Mouse (Mus musculus) heart, postnatal 4 days (tissue): Measurements from ENCODE around the gene Ccdc194. TPM values are rescaled to one million over a fixed set of nuclear protein-coding genes. Genes with fewer than 3 reads are reported as not detected.
A peak's percentile ranks its signal among the peaks of the same experiment; 100 is the strongest.

Source experiments
- DNase-seq: peaks from one replicate; pipeline ENCODE4 v3.0.0; 2021
- total RNA-seq, 2 experiments: library from RNA; stranded (reverse); gene quantifications; 2 replicates each; pipeline ENCODE4 v1.2.3; 2021

Ccdc194 gene
- total RNA-seq, 2 experiments from 2014 or later: 0.14 to 0.29 TPM

DNA sequence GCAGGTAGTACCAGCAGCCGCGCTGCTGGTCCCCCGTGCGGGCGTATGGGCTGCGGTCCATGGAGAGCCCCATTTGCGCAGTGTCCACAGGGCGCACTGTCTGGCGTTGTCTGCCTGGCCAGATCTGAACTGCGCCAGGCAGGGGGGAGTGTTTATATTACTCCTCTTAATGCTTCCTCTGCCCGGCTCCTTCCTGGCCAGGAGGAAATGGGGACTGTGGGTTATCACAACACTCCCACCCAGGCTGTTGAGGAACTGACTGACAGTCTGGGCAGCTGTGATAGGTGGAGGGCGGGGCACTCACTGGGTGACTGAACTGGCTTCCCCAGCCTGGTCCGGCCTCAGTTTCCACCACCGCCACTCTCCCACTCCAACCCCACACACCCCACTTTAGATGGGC, 13.9 kb downstream of the Ccdc194 start, which contains the start of gene Plvap:
Gene Plvap (minus strand): TSS at position 109 of the 400 bp plus-strand sequence.
- DNase-seq: no peak

DNA sequence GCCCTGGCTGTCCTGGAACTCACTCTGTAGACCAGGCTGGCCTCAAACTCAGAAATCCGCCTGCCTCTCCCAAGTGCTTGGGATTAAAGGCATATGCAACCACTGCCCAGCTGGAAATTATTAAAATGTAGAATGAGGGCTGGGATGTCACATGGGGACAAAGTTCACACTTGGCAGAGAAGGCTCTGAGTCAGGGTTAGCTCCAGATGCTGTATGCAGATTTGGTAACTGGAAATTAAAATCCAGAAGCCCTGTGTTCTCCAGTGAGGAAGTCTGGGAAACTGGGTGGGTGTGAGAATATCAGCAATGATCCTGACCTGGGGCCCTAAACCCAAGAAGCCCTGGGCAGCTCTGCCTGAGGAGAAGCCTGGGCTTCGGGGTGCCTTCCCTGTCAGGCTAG, 16.2 kb downstream of the Ccdc194 start:
- DNase-seq: no peak

DNA sequence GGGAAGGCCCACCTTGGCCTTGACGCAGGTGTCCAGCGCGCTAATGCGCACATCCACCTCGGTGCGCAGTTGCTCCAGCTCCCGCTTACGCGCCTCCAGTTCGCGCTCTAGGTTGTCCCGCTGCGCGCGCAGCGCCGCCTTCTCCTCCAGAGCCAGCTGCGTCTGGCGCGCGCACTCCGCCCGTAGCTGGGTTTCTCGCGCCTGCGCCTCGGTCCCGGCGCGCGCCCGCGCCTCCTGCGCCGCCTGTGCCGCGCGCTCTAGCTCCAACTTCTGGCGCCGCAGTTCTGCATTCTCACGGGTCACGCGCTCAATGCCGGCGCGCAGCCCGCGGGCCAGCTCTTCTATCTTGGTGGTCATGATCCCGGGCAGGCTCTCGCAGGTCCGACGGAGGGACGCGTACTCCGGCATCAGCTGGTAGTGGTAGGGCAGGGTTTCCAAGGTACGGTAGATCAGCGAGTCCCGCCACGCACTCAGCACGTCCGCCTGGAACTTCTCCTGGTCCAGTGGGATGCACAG, 17.9 kb downstream of the Ccdc194 start:
- peak; percentile 82 for DNase-seq

DNA sequence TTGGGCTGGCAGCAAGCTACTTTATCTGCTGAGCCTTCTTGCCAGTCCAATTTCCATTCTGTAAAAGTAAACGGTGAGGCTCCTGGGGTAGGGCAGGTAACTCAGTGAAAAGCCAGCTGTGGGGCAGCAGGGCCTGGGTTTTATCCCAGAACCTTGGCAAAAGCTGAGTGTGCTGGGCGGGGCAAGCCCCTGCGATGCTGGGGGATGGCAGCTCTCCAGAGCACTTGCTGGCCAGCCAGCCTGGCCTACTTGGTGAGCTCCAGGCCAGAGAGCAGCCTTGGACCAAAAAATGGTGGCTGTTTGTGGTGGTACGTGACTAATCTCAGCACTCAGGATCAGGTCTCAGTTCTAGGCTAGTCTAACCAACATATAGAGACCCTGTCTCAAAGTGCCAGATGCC, 19.5 kb downstream of the Ccdc194 start:
- DNase-seq: no peak

DNA sequence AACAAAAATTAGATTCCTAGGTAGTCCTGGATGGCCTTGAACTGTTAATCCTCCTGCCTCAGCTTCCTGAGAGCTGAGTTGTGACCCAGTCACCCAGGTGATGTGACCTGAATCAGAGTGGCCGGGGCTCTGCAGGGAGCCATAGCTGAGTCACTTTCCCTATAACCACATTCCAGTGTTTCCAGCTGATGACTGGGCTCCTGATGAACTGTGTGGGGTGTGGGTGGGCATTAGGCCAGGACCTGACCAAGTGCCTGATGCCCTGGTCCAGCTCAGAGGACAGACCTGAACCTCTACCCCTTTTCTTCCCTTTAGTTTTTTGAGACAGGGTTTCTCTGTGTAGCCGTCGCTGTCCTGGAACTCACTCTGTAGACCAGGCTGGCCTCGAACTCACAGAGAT, 20.2 kb downstream of the Ccdc194 start:
- no peak for DNase-seq

DNA sequence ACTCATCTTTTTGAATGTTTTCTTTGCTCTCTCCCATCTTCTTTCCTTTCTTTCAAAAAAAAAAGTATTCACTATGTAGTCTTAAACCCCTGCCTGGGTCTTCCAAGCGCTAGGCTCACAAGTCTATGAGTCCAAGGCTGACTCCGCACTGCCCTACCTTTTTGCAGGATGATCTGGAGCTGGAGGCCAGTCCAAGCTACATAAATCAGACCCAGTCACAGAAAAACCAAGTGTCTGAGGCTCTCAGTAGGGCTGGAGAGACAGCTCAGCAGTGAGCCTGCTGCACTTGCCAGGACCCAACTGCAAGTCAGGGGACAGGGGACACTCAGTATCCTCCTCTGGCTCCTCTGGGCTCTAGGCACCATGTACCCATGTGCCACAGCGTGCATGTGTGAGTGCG, 21.2 kb downstream of the Ccdc194 start:
- no peak for DNase-seq

DNA sequence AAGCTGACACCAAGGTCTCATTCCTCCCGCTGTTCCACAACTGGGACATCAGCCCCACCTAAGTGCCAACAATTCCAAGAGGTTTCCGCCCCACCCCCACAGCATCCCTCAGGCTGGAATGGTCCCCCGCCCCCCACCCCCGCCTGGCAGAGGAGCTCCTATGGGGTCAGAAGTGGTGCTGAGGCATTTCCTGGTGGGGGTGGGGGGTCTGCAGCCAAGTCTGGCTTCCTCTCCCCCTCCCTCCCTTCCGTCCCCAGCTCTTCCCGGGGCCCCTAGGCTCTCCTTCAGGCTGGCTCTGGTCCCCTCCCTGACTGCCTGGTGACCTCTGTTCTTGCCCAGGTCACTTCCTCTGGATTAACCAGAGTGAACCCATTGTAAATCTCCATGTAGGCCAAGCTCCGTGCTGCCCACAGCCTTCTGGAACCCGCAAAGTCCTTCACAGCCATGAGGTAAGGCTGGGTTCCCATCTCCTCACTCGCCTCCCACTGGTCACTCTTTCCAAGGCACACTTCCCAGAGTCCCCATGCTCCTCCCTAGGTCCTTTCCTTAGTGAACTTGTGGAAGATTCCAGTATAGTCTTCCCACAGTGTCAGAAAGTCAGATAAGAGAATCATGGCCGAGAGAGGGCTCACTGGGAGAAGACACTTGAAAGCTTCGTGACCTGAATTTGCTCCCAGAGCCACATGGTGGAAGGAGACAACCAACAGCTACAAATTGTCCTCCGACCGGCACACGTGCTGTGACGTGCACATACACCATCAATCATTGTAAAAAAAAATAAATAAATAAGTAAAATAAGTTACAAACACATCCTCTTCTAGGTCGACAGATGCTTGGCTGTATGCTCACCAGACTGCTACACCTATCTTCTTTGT, 26.5 kb downstream of the Ccdc194 start:
- no peak for DNase-seq

DNA sequence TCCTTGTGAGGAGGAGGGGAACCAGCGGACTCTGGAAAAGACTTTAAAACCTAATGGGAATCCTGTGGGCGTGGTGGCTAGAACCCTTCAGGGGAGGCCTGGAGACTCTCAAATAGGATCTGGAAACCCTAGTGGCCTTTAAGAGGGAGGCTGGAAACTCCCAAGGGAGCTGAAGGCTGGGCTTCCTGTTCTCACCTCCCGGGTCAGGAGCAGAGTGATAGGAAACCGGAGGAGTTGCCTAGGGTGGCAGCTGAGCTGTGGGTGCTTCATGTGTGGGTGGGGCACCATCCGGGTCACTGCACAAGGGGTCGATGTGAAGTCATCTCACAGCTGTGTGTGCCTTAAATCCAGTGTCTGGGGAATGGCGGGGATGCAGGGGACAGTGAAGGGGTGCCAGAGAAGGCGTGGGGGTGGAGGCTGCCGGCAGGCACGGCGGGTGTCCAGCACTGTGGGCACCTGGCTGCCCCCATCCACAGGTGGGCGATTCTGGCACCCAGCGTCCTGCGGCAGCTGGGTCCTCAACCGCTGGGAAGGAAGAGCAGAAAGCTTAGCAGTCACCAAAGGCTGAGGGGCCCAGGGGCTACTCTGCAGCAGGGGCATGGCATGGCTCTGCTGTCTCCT, 27.5 kb downstream of the Ccdc194 start:
- no peak for DNase-seq

DNA sequence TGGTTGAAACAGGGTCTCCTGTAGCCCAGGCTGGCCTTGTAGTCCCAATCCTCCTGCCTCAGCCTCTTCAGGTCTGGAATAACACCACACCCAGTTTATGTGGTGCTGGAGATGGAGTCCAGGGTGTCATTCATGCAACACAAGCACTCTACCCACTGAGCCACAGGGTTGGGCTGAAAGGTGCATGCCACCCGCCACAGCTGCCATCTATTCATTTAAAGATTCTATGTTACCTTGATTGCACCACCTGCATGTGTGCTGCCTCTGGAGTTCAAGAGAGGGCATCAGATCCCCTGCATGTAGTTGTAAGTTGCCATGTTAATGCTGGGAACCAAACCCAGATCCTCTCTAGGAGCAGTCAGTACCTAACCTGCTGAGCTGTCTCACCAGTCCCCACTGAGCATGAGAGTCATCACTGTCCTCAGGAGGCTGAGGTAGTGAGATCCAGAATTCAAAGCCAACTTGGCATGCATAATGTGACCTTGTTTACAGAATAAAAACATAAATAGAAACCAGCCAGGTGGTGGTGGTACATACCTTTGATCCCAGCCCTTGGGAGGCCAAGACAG, 28.4 kb downstream of the Ccdc194 start:
- DNase-seq: no peak

DNA sequence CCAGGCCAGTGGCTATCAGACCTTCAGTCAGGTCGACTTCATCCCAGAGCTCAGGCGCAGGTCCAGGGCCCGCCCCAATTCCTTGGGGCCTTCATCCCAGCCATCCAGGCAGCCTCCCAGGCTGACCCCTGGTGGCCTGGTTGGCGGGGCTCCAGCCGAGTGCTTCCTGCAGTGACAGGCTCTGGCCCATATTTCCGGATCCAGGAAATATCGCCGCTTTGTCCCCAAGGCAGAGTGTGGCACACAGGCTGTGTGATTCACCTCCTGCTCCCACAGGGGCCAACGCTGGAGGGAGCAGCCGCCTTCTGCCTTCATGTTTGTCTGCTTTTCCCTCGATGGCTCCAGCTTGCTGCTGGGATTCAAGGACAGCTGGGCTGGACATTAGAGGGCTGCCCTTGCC, 29.0 kb downstream of the Ccdc194 start:
- DNase-seq: peak; percentile 96

DNA sequence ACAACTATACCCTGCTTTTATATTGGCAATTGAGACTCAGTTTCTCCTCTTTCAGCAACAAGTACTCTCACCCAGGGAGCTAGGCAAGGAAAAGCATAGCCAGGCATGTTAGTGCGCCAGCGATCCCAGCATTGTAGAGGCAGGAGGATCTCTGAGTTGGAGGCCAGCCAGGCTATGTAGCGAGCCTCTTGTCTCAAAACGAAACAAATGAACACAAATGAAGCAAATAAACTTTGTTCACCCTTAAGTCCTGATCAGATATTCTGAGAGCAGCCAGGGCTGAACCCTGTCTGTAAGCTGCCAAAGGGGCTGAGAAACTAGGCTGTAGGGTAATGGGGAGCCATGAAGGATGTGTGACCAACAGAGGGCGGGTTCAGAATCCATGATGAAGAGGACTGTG, 29.7 kb downstream of the Ccdc194 start:
- DNase-seq: no peak

DNA sequence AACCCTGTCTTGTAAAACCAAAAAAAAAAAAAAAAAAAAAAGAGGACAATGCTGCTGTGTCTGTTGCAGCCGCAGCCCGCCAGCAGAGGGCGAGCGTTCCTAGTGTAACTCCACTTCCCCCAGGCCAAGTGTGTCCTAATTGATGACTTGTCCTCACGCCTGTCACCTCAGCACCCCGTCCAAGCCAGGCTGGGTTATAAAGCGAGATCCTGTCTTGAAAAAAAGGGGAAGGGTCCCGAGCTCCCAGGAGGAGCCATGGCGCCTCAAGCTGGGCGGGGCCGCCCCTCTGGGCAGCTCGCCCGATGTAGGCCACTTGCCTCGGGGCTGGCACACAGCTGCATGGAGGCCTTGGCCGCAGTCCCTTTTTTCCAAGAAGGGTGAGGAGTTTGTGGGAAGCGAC, 30.5 kb downstream of the Ccdc194 start:
- peak; percentile 93 for DNase-seq

DNA sequence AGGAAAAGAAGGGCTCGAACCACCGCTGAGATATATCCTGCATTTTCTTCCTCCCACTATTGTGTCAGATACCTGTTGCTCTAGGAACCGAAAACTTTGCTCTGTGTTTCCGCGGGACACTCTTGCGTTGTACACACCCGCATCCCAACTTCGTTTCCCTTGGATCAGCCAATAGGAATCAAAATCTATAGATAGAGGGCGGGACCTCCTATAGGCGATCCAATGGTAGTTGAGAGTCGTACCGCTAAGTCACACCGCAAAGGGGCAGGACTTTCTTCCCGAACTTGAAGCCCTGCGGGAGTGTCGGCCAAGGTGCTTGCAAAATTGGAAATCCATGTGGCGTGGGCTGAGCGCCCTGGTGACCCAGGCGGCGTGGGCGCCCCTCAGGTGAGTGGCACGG, 37.1 kb downstream of the Ccdc194 start:
- DNase-seq: peak; percentile 93

DNA sequence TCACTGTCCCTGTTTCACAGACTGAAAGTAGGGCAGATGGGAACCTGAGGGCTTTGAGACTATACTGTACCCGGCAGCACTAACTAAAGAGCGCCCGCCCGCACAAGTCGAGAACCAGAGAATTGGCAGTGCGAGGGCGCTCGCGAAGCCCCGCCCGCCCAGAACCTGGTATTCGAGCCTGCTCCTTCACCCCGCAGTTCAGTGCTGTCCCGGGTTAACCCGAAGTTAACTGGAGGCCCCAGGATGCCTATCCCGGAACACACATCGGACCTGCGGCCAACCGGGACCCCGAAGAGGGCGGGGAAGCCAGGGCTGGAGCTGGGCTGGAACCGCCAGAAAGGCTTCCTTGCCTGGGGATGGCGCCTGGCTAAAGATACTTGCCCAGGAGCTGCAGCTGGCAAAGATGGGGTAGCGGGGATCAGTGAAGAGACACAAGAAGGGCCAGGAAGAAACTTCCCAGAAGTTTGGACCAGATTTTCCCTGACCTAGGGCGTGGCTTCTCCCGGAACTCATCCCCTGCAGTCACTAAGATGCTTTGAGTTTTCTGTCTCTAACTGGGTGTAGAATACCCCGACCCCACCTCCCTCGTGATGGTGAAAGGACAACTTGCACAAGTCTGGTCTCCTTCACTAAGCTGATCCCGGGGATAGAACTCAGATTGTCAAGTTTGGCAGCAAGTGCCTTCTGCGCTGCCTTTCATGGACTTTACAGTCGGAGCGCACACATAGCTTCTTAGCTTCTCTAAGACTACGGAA, 37.6 kb downstream of the Ccdc194 start, which contains the start of gene Gtpbp3:
Gene Gtpbp3 (plus strand): TSS at position 413 of the 755 bp plus-strand sequence.
- peak; percentile 84 for DNase-seq

DNA sequence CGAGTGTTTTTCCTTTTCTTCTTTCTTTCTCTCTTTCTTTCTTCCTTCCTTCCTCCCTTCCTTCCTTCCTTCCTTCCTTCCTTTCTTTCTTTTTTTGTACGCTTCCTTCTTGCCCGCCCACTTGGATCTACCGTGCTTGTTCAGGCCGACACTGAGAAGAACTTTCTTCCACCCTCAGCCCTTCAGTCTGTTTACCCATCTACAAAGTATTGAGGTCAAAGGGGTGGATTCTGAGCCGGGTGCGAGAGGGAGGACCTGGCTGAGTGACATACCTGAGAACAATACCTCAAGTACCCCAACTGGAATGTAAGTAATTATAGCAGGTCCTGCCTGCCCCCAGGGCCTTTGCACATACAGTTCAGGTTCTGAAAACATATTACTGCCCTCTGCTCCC, 39.4 kb downstream of the Ccdc194 start:
- DNase-seq: no peak

DNA sequence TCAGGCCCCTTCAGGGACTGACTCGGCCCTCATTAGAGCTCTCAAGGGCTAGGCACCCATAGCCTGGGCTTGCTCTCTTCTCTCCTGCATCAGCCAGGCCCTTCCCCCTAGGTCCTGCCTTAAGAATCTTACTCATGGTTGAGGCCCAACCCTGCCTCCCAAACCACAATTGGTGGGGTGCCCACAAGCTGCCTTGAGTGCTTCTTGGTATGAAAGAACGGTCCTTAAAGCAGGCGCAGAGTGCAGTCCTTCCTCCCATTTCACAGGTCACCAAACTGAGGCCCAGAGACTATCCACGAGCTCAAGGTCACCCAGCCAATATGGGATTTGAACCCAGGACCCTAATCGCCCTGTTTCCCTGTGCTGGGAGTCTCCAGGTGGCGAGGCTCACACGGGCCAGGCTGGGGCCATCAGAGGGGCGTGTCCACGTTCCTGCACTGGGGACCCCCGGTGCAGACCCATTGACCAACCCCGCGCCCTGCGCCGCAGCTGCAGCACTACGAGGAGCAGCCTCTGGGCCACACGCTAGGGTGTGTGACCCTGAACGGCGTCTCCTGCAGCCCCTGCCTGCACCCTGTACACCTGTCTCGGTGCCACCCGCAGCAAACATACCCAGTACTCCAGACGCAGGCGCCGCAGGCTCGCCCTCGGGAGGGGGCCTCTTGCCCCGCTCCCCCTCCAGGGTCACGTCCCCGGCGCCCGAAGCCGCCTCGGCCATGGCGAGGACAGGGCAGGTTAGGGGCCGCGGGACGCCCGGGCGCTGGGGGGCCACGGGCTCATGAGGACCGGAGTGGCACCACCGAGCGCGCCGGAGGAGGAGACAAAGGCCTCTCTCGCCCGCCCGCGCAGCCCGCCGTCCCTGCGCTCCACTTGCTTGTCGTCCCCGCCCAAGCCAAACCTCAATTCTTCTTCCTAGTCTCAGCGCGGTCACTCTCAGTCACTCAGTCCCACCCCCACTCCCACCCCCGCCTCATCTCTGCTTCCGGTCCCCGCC, 40.1 kb downstream of the Ccdc194 start, which contains the start of gene Ano8:
Gene Ano8 (minus strand): TSS at position 822 of the 994 bp plus-strand sequence.
- peak; percentile 86 for DNase-seq

DNA sequence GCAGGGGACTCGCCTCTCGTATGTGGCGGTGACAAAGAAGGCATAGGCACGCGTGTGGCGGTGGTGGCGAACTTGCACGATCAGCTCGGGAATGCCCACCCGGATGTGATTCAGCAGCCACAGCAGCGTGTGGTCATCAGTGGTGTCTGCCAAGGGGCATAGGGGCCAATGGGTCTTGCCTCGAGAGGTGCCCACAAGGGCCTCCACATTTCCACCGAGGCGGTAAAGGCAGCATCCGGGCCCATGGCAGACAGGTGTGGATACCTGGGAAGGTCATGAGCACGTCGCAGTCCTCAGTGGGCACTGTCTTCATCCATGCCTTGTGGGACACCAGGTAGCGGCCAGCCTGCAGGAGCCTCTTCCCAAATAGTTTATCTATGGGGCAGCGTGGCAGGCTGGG, 40.8 kb downstream of the Ccdc194 start:
- DNase-seq: no peak

DNA sequence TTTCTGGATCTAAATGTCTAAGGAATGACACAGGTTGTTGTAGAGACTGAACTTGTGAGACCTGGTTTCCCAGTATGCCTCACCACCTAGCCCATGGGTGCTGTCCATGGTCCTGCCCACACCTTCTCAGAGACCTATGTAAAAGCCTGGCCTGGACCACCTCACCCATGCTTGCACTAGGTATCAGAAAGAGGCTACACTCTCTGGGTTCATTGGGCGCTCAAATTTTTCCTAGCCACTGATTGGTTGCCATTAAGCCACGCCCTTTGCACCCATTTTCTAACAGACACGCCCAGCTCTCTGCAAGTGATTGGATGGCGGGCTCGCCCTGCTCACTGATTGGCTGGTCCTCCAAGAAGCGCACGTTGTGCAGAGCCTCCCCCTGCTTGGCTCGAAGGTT, 41.6 kb downstream of the Ccdc194 start:
- peak; percentile 74 for DNase-seq

DNA sequence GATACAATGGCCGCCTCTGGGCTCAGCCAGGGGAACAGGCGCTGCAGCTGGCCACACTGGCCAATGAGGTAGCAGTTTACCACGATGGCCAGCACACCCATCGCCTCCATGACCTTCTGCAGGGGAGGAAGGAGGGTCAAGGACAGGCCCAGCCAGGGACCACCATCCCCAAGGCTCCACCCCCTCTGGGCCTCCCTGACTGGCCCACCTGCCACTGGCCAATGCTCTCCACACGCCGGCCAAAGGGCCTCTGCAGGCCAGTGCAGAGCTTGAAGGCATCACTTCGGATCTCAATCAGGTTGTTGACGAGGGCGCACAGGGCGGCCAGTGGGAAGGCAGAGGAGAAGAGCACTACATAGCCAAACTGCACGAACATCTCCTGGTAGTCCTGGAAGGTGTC, 46.6 kb downstream of the Ccdc194 start:
- no peak for DNase-seq

DNA sequence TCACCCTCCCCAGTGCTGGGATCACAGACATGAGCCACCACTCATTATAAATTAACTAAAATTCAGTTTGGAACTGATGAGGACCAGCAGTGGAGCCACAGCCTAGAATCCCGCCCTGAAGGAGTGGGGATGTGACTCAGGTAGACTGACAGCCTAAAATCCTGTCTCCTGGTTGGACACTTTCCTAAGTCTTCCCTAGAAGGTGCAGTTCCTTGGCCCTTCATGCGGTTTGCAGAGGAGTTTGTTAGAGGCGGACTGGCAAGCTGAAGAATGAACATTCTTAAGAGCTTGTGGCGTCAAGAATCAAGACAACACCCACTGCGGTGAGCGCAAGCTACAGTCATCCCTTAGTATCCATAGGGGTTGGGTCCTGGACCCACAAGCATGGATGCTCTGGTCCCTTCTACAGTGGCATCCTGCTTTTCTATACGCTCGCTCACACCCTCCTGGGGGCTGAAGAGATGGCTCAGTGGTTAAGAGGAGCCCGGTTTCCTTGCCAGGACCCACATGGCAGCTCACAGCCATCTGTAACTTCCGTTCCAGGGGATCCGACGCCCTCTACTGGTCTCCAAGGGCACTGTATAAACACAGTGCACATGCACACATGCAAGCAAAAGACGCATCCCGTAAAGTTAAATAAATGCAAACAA, 48.2 kb downstream of the Ccdc194 start:
- DNase-seq: no peak
